Mouse (Mus musculus): ENCODE results near the gene Prkci. TPM values are rescaled to one million over a fixed set of nuclear protein-coding genes. Genes with fewer than 3 reads are reported as not detected.

Gene Prkci
- polyA plus RNA-seq, 1 experiment from 2014 or later, result 38.8 TPM

DNA sequence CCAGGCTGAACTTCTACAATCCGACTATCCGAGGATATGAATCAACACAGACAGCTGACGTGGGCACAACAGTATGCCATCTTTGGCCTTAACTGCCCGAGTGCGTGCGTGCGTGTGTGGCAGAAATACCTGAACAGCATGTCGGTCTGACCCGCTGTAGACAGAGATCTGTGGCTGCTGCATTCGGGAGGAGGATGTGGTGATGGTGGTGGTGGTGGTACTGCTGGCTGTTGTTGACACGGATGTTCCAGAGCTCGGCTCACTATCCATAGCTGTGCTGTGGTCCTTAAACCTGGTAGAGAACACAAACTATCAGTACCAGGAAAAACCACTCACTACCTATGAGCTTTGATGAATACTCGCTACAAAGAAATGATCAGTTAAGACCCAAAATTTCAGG lies 29.9 kb upstream of the Prkci start:
- no peak overlapping the region for H3K27ac ChIP-seq (replicated peaks; ENCODE audit: low read depth, low read length)
- ATAC-seq (ENCODE audit: low read depth) (no peak), DNase-seq (ENCODE audit: low spot score) (no peak)
- WGBS, result 94% methylated on average over 13 of the region's 13 CpGs
- H3K9ac ChIP-seq (ENCODE audit: low read depth, low read length), result no peak overlapping the region
- no peaks in the 10 kb centered on the region for H3K9me3 ChIP-seq (ENCODE audit: control insufficient read depth, low read length)
- no peak overlapping the region for H3K4me3 ChIP-seq (ENCODE audit: low read depth, low read length)
- no peak overlapping the region for H3K4me2 ChIP-seq (ENCODE audit: low read depth, low read length)
- no peaks in the 10 kb centered on the region for H3K27me3 ChIP-seq (replicated peaks; ENCODE audit: control insufficient read depth, insufficient read depth, low read length)
- peaks cover 48% of the 10 kb centered on the region for H3K36me3 ChIP-seq (ENCODE audit: control insufficient read depth, insufficient read depth, low read length)
- H3K4me1 ChIP-seq (ENCODE audit: control insufficient read depth, insufficient read depth, low read length), result peaks cover 17% of the 10 kb centered on the region

DNA sequence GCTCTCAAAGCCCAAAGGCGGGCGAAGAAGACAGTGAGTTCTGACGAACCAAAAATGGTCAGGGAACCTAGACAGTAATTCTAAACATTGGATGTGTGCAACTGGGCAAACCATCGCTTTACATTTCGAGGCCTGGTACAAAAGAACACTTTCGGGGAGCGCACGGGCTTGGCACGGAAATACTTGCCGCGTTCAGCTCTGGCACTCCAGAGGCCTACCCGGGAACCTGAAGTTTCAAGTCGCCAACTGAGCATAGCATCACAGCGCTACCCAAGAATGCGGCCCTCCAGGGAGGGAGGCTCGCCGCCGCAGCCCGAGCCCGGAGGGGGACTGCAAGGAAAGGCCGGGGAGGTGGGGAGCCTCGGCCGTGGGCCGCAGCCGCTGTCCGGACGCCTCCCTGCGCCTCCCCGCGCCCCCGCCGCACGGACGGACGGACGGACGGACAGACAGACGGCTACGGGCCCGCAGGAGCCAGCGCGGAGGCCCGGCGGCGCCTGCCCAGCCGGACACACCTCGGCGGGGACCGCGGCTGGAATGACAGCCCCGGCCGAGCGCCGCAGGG lies 26.9 kb upstream of the Prkci start:
- DNase-seq (ENCODE audit: low spot score), result peak; percentile 75
- Histone ChIP-seq H3K9ac (ENCODE audit: low read depth, low read length) (peak overlapping the region; percentile 96), H3K4me1 (ENCODE audit: control insufficient read depth, insufficient read depth, low read length) (peaks cover 17% of the 10 kb centered on the region), H3K9me3 (ENCODE audit: control insufficient read depth, low read length) (no peaks in the 10 kb centered on the region), H3K36me3 (ENCODE audit: control insufficient read depth, insufficient read depth, low read length) (peaks cover 25% of the 10 kb centered on the region), H3K4me3 (ENCODE audit: low read depth, low read length) (peak overlapping the region; percentile 95), H3K27ac (replicated peaks; ENCODE audit: low read depth, low read length) (peak overlapping the region; percentile 86), H3K27me3 (replicated peaks; ENCODE audit: control insufficient read depth, insufficient read depth, low read length) (no peaks in the 10 kb centered on the region), H3K4me2 (ENCODE audit: low read depth, low read length) (peak overlapping the region; percentile 70)
- 0% methylated on average over 26 of the region's 54 CpGs for WGBS
- ATAC-seq (ENCODE audit: low read depth), result peak; percentile 78

DNA sequence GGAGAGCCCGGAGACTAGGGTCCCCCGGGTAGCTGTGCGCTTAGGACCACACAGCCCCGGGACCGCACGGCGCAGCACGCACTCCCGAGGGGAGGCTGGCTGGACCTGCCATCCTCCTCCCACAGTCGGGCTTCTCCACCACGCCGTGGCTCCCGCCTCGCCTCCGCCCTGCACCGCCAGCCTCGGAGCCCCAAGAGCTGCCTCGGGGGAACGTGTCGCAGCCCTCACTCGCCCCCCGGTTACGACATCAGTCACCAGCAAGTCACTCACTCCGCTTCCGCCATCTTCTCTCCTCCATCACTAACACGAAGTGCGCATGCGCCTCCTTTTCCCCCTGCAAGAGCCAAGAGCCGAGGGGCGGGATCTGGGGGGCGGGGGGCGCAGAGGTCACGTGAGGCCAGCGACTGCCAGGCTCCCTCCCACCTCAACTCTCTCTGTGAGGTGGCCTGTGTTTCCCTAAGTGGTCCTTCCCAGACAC lies 26.4 kb upstream of the Prkci start, which contains the start of gene Phc3:
Gene Phc3 (minus strand): TSS at position 312 of the 478 bp plus-strand sequence.
- ATAC-seq (ENCODE audit: low read depth) (peak; percentile 91), DNase-seq (ENCODE audit: low spot score) (peak; percentile 98)
- H3K4me1 ChIP-seq (ENCODE audit: control insufficient read depth, insufficient read depth, low read length), result peaks cover 17% of the 10 kb centered on the region
- peaks cover 20% of the 10 kb centered on the region for H3K36me3 ChIP-seq (ENCODE audit: control insufficient read depth, insufficient read depth, low read length)
- H3K9ac ChIP-seq (ENCODE audit: low read depth, low read length), result peak within 1 kb of the TSS; percentile 96
- peak within 1 kb of the TSS; percentile 86 for H3K27ac ChIP-seq (replicated peaks; ENCODE audit: low read depth, low read length)
- H3K4me3 ChIP-seq (ENCODE audit: low read depth, low read length), result peak within 1 kb of the TSS; percentile 95
- WGBS, result 1% methylated on average over 15 of the region's 34 CpGs
- H3K4me2 ChIP-seq (ENCODE audit: low read depth, low read length), result peak within 1 kb of the TSS; percentile 70
- H3K9me3 ChIP-seq (ENCODE audit: control insufficient read depth, low read length), result no peaks in the 10 kb centered on the region
- H3K27me3 ChIP-seq (replicated peaks; ENCODE audit: control insufficient read depth, insufficient read depth, low read length), result no peaks in the 10 kb centered on the region

DNA sequence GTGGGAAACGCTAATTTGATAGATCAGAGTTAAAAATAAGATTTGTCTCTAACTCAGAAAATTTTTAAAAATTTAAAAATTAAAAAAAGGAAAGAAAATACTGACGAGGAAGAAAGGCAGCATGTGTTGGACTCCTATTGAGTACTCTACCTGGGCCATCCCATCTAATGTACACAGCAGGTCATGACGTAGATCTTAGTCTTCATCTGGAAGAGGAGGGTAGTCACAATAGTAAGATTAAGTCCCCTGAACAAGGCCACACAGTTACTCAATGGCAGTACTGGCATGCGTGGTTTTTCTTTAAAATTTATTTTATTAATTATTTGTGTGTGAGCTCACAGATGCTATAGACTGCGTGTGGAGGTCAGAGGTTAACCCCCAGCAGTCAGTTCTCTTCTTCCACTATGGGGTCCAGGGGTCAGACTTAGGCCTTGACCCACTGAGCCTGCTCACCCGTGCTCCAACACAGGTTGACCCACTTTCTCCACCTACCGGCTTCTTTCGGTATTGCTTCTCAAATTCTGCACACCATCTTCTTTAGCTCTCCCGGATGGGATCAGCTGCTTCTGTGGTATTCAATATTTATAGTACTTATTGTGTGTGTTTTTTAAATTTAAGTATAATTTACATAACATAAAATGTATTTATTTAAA lies 20.3 kb upstream of the Prkci start:
- Histone ChIP-seq H3K27me3 (replicated peaks; ENCODE audit: control insufficient read depth, insufficient read depth, low read length) (no peaks in the 10 kb centered on the region), H3K4me2 (ENCODE audit: low read depth, low read length) (no peak overlapping the region), H3K4me3 (ENCODE audit: low read depth, low read length) (no peak overlapping the region), H3K9me3 (ENCODE audit: control insufficient read depth, low read length) (no peaks in the 10 kb centered on the region), H3K9ac (ENCODE audit: low read depth, low read length) (no peak overlapping the region), H3K4me1 (ENCODE audit: control insufficient read depth, insufficient read depth, low read length) (no peaks in the 10 kb centered on the region), H3K36me3 (ENCODE audit: control insufficient read depth, insufficient read depth, low read length) (no peaks in the 10 kb centered on the region), H3K27ac (replicated peaks; ENCODE audit: low read depth, low read length) (no peak overlapping the region)
- DNase-seq (ENCODE audit: low spot score), result no peak
- ATAC-seq (ENCODE audit: low read depth), result peak; percentile 50; the same call in 1 of the 2 replicates
- 43% methylated on average over 9 of the region's 9 CpGs for WGBS

DNA sequence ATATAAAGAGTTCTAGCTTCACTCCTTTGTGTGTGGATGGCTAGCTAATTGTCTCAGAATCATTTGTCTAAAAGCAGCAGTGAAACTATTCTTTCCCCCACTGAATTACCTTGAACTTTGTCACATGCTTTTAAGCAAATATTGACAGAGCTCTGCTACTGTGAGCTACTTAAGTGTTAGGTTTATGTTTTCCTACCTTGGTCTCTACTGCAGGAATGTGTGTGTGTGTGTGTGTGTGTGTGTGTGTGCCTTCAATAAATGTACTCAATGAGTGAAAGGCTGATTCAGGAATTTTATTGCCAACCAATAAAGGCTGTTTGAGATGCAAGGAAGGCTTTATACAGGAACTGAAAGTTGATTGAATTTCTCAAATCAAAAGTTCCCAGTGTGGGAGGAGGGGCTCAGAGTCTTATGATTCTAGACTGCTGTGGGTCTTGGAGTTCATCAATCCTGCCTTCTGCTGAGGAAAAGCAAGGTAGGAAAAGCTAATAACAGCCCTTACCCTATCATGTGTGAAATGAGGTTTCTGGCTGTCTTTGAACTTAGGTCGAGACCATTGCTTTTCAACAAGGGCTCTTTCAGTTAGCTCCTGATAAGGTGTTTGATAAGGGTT lies 18.4 kb upstream of the Prkci start:
- Histone ChIP-seq H3K4me3 (ENCODE audit: low read depth, low read length) (no peak overlapping the region), H3K27me3 (replicated peaks; ENCODE audit: control insufficient read depth, insufficient read depth, low read length) (no peaks in the 10 kb centered on the region), H3K4me1 (ENCODE audit: control insufficient read depth, insufficient read depth, low read length) (no peaks in the 10 kb centered on the region), H3K9ac (ENCODE audit: low read depth, low read length) (no peak overlapping the region), H3K9me3 (ENCODE audit: control insufficient read depth, low read length) (no peaks in the 10 kb centered on the region), H3K27ac (replicated peaks; ENCODE audit: low read depth, low read length) (no peak overlapping the region), H3K4me2 (ENCODE audit: low read depth, low read length) (no peak overlapping the region), H3K36me3 (ENCODE audit: control insufficient read depth, insufficient read depth, low read length) (no peaks in the 10 kb centered on the region)
- DNase-seq (ENCODE audit: low spot score) (no peak), ATAC-seq (ENCODE audit: low read depth) (no peak)
- 70% methylated on average over 1 of the region's 1 CpGs for WGBS

DNA sequence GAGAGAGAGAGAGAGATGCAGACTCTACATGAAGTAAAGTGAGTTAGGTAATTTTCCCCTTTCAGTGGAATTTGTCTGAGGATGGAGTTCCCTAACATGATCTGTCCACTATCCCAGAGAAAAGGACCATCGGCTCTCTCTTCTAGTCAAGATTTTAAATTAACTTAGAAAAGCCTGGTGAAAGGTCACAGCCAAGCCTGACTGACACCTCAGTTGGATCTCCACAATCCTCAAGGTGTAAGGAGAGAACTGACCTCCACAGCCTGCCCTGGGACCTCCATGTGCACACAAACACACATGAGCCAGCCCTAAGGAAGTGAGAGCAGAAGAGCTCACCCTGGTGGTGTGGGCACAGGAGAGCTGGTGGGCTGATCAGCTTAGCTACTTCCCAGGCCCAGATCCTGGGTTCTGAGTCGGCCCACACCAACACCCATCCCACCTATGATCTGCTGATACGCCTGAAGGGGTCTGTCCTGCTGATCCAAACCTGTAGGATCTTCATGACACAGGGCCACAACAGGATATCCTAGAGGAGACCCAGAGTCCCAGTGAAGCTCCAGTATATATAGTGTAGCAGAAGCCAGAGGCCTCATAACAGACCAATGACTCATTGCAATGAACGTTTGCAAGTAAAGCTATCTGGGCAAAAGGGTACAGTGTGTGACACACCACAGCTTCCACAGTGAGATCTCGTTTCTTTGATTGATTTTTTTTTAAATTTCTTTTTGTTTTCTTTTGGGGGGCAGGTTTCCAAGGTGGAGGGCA lies 13.7 kb upstream of the Prkci start:
- H3K4me3 ChIP-seq (ENCODE audit: low read depth, low read length), result no peak overlapping the region
- H3K4me1 ChIP-seq (ENCODE audit: control insufficient read depth, insufficient read depth, low read length), result no peaks in the 10 kb centered on the region
- H3K9ac ChIP-seq (ENCODE audit: low read depth, low read length), result no peak overlapping the region
- WGBS, result 79% methylated on average over 5 of the region's 5 CpGs
- H3K27me3 ChIP-seq (replicated peaks; ENCODE audit: control insufficient read depth, insufficient read depth, low read length), result no peaks in the 10 kb centered on the region
- no peak overlapping the region for H3K4me2 ChIP-seq (ENCODE audit: low read depth, low read length)
- DNase-seq (ENCODE audit: low spot score), result no peak
- no peaks in the 10 kb centered on the region for H3K9me3 ChIP-seq (ENCODE audit: control insufficient read depth, low read length)
- ATAC-seq (ENCODE audit: low read depth), result no peak
- no peaks in the 10 kb centered on the region for H3K36me3 ChIP-seq (ENCODE audit: control insufficient read depth, insufficient read depth, low read length)
- H3K27ac ChIP-seq (replicated peaks; ENCODE audit: low read depth, low read length), result no peak overlapping the region

DNA sequence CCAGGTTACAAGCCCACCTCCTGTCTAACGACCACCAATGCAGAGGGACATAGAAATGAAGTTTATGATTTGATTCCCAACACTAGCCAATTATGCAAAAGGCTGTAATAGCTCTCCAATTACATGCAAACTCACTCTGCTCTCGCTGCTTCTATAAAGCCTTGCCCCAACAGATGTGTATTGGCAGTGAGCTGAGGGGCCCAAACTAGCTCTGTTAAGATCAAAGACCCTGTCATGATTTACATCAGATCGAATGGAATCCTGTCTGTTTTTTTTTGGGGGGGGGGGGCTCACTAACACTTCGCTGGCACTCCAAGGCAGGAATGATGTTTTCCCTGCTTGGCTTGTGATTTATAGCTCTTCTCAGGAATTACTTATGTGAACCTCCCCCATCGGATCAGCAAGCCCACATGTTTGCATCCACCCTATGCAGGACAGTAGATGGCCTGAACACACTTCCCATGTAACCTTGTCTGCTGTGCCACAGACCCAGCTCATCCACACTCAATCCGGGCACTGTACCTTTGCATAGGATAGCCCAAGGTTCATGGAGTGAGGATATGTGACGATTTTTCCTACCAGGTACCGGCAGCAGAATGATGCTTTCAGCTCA lies 12.5 kb upstream of the Prkci start:
- Histone ChIP-seq H3K27me3 (replicated peaks; ENCODE audit: control insufficient read depth, insufficient read depth, low read length) (no peaks in the 10 kb centered on the region), H3K36me3 (ENCODE audit: control insufficient read depth, insufficient read depth, low read length) (no peaks in the 10 kb centered on the region), H3K9me3 (ENCODE audit: control insufficient read depth, low read length) (no peaks in the 10 kb centered on the region), H3K9ac (ENCODE audit: low read depth, low read length) (no peak overlapping the region), H3K4me2 (ENCODE audit: low read depth, low read length) (no peak overlapping the region), H3K4me1 (ENCODE audit: control insufficient read depth, insufficient read depth, low read length) (no peaks in the 10 kb centered on the region), H3K27ac (replicated peaks; ENCODE audit: low read depth, low read length) (no peak overlapping the region), H3K4me3 (ENCODE audit: low read depth, low read length) (no peak overlapping the region)
- WGBS, result 57% methylated on average over 8 of the region's 8 CpGs
- DNase-seq (ENCODE audit: low spot score) (no peak), ATAC-seq (ENCODE audit: low read depth) (no peak)
